Mouse (Mus musculus): ENCODE data around the gene Gm20425.
A peak's percentile ranks its signal among the peaks of the same experiment; 100 is the strongest.

Gene Gm20425

DNA sequence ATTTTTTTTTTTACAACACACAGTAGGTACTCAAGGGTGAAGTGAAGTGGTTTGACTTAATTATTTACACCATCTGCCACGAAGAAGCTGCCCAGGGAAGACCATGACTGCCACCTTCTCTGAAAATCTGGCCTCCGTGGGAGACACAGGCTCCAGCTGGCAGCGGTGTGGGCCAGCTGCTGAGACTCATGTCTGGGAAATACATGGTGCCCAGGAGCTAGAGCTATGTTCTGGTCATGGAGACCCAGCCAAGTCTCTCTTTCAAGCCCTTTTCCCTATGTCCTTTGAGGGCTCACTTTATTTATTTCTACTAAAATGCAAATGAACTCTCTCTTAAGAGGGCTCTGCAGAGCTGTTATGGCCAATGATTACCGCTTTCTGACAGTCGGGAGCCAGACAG lies 76.8 kb downstream of the Gm20425 start:
- DNase-seq (ENCODE audit: low spot score), result no peak

DNA sequence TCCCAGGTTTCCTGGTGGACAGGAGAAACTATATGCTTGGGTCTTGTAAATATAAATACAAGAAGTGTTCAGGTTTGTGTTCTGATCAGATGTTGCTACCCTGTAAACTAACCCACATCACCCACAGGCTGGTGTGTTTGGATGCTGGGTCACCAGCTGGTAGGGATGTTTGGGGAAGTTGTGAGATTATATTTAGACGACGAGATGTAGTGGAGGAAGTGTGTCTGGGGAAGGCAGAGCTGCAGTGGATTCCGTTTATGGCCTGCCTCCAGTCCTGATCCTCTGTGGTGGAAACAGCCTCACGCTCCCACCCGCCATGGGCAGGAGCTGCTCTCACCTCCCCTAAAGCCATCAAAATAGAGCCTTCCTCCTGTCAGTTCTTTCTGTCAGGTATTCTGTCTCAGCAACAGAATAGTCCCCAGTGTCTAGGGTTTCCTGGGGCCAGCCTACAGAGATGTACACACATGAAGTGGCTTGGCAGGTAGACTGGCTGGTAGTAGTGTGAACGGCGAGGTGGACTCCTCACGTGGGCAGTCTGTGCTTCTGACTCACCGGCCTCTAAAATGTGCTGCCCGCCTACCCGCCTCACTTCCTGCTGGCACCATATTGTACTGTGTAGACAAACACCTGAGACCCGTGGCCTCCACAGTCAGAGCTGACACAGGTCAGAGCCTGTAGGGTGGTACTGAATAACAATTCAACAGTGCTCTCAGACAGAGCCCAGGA lies 80.9 kb downstream of the Gm20425 start:
- DNase-seq (ENCODE audit: low spot score), result no peak

DNA sequence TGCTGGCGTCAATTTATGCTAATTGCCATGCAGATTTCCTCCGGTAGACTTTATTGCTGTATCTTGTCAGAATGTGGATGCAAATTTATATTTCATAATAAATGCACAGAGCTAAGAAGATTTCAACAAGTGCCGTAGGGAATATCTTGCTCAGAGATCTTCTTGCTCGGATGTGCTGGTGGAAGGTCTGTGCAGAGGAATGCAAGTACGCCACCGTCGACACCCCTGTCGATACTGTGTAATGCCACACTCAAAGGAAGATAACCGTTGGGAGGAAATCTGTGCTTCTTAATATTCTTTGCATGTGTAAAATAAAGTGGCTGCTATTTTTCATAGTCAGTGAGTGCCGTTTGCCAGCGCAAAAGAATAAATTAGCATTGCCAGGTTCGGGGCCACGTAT lies 83.0 kb downstream of the Gm20425 start:
- no peak for DNase-seq (ENCODE audit: low spot score)

DNA sequence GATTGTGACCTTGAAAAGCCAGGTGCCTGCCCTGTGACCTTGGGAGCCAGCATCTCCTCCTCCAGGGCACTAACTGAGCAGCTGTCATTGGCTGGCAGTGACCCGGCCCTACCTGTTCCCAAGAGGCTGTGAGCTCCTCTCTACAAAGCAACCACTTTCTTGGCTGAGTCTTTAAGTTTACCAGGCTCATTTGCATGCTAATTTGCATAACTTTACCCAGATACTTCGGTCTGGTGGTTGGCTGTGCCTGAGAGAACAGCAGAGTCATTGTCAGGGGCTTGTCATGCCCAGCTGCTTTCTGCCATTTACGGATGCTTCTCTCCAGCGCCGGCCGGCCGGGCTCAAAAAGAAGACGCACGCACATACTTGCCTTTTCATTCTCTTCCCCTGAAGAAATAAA lies 83.4 kb downstream of the Gm20425 start:
- DNase-seq (ENCODE audit: low spot score), result peak; percentile 23

DNA sequence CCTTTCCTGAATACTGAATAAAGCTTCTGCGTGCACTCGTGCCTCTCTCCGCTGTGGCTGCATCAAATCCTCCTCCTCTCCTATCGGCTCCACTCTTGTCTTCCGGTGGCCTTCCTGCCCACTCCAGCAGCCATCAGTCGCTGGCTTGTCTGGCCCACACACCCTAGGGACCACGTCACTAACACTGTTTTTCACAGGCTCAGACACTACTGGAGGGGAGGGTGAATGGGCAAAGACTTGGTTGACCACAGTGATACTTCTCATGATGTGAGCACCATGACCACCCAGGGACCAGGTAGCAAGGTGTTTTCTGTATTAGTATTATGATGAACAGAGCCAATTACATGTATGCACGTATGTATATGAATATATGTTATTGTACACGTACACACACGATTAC lies 83.8 kb downstream of the Gm20425 start:
- no peak for DNase-seq (ENCODE audit: low spot score)

DNA sequence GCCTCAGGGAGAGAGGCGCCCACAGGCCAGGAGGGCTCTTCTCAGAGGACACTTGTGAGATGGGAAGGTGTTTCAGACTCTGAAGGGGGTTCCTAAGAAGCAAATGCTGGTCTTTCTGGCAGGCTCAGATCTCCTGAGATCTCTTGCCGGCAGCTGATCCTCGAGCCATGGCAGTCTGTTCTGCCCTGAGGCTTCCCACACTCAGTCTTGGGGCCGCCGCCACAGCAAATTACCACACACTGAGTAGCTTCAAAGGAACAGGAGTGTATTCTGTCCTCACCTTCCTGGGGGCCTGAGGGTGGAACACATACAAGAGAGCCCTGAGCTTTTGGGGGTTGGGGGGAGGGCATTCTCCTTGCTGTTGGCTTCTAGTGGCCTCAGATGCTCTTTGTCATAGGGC lies 84.8 kb downstream of the Gm20425 start:
- no peak for DNase-seq (ENCODE audit: low spot score)

DNA sequence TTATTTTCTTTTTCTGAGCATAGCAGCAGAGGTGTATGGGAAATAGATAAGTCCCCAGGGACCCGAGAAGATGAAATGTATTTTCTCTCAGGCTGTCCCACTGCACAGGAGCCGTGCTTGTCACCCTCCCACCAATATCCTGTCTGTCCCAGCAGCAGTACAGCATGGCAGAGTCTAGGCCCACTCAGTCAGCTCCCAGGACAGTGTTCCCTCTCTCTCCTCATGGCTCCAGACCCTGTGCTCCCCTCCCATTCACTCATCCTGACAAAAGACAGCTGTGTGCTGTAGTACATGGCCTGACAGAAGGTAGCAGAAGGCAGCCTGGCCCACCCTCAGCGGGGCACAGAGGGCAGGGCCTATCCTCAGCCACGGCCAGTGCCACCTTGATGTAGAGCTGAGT lies 86.2 kb downstream of the Gm20425 start:
- DNase-seq (ENCODE audit: low spot score), result no peak

DNA sequence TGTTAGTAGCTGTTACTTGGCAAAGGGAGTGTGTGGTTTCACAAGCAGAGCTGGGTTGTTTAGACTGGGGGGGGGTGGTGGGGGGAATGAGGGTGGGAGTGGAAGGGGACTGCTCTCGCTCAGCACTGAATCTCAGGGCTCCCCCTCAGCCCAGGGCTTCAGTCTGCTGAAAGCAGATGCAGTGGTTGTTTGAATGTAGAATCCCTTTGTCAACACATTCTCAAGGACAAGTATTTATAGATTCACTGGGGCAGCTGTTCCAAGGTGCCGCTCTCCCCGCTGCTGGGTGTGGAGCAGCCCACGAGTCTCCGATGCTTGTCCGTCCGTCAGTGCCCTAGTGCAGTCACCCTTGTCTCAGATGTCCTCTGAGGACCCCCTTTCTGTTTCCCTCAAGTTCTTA lies 88.8 kb downstream of the Gm20425 start:
- DNase-seq (ENCODE audit: low spot score), result no peak

DNA sequence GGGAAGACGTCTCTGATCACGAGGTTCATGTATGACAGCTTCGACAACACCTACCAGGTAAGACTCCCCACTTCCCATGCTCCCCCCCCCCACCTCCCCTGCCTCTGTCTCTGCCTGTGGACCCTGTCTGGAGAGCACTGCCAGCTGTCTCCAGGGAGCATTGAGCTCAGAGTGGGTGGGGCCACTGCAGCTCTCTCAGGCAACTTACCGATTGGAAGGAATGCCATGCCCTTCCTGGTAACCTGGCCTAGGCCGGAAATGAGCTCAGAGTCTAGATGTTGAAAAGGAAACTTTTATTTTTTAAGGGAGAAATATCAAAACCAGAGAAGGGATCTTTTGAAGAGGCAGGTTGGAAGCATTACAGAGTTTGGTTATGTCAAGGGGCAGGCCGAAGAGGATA lies 89.7 kb downstream of the Gm20425 start:
- DNase-seq (ENCODE audit: low spot score), result no peak
